Mouse (Mus musculus) layer of hippocampus, postnatal 14 days (tissue): ENCODE data around the gene Knop1. TPM values are rescaled to one million over a fixed set of nuclear protein-coding genes. Genes with fewer than 3 reads are reported as not detected.
A peak's percentile ranks its signal among the peaks of the same experiment; 100 is the strongest.

Experiments
- DNase-seq, 2 experiments: peaks; one replicate each; pipeline ENCODE4 v3.0.0; 2021 to 2022; ENCODE audit warnings: low spot score in 2 of 2, mixed read lengths in 1 of 2
- total RNA-seq, 2 experiments: library from RNA; stranded (reverse); gene quantifications; 2 replicates each; pipeline ENCODE4 v1.2.3; 2021

The Knop1 gene
- total RNA-seq, 2 experiments from 2014 or later = 33.2 to 38.0 TPM

DNA sequence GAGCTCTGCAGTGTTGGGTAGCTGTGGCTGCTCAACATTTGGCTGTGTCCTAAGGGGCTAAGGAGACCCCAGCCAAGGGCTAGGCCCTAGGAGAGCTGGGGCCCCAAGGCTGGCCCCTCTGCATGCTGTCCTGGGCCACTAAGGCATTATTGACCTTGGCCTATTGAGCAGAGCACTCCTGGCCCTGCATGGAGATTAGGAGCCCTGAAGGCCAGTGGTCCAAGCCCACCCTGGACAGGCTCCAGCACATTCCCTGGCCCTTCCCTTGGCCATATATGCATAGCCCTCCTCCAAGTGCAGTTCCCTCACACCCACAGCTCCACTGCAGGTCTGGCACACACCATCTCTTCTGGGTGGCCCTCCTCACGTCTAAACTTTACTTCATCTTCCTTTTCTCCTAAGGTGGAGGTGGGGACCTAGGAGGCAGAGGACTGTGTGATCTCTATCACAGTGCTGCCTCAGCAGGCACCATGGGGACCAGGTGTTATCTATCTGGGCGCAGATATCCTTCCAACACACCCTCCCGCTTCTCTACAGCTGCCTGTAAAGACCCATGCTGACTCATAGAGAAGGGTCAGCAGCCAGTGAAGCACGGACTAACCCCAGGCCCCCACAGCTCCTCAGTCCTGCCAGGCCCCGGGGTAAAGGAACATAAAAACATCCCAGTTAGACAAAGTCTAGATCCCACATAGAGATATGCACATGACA is 6.4 kb downstream of the Knop1 start:
- DNase-seq = no peak

DNA sequence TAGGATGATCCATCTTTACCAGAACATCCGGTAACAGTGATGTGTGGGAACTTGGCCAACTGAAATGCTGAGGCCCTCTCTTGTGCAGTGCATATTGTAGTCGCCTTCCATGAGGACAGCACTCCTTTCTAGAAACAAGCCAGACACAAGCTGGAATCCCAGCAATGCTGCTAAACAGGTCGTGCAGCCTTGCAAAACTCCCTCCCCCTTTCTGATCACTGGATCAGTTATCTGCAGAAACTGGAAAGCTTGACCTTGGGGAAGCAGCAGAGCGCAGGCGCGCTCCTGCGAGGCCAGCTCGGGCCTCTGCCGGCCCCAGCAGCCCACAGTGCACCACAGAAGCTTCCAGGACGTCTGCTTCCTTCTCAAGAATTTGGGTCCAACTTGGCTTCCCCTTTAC is 7.3 kb downstream of the Knop1 start:
- DNase-seq = no peak

DNA sequence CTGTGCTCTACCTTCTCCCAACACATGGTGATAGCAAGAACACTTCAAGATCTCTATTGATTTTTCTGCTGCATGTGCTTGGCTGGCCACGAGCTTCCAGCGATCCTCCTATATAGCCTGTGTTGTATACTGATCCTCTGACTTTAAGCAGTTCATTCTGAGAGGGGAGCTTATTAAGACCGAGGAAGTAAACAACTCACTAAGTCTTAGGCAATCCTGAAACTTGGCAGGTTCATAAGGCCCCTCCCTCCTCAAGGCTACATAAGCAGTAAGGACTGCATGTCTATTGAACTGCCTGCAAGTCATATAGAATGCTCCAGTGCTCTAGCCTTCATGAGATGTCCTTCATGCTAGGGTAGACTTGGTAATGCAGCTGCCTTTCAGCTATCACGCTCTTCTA is 9.7 kb downstream of the Knop1 start:
- DNase-seq = no peak

DNA sequence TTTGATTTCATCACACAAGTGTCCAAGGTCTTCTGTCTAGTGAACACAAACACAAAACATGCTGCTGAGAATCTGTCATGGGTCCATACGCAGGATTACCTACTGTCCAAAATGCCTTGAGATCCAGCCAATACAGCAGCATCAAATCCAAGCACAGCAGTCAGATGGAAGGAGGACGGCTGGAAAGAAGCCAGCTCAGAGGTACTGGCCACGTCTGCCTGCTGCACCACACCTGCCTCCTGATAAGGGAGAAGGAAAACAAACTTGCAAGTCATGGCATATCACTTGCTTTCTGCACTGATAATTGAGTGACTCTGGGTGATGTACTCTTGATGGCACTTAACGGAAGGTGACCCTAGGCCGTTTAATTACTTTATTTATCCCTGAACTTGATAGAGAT is 10.9 kb downstream of the Knop1 start:
- no peak for DNase-seq

DNA sequence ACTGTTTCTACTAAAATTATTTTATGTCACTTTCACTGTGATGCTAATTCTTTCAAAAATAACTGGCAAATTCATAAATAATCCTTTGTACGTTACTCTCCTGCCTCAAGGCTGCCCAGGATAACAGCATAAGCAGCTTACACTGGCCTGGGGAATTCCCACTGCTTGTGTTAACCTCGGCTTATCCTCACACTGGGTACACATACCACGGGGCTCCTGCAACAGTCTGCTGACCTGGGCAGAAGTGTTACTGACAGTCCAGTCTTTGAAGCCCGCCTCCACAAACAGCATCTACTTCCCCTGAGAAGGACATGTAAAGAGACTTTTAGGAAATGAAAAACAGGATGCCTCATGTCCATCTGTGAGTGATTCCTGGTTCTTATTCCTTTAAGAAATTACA is 13.1 kb downstream of the Knop1 start:
- no peak for DNase-seq

DNA sequence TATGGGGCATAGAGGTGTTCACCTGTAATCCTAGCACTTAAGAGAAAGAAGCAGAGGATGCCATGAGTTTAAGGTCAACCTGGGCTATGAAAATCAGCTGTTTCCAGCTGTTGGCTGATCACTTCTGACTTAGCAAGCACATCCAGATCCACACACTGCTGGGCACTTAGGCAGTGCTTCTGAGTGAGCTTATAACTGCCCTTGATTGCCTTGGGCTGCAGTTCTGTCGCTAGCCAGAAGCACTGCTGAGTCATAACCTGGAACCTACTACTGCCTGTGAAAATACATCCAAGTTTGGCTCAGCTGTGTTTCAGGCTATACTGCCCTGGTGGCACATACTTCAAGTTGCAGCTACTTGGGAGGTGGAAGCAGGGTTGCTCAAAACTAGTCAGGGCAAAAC is 14.3 kb downstream of the Knop1 start:
- no peak for DNase-seq

DNA sequence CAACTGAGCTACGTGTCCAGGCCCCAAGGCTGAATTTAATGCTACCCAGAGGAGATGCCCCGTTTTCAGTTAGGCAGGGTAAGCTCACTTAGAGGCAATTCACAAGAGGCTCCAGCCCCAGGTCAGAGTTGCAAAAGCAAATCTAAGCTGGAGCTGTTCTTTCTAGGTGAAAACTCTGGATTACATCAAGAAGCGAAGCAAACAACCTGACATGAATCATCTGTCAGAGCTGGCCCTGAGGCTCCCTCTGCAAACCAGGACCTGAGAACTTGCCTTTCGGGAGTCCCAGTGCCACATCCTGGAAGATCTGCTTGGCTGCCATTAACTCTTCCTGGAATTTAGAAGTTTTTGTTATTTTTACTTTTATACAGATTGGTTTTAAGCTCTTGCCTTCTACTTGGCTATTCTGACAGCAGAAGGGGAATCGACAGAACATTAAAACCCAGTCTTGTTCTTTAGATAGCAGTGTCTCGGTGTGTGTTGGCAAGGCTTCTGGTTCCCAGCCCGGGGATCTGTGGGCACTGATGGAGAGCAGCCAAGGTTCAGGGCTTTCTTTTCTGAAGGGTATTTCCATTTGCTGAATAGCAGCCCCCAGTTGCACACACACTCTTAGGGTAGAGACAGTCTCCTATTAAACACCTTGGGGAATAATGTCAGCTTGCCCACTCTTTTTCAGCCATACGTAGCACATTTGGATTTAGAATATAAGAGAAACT is 14.9 kb downstream of the Knop1 start:
- DNase-seq = peak in 1 of 2 experiments; percentile 61

DNA sequence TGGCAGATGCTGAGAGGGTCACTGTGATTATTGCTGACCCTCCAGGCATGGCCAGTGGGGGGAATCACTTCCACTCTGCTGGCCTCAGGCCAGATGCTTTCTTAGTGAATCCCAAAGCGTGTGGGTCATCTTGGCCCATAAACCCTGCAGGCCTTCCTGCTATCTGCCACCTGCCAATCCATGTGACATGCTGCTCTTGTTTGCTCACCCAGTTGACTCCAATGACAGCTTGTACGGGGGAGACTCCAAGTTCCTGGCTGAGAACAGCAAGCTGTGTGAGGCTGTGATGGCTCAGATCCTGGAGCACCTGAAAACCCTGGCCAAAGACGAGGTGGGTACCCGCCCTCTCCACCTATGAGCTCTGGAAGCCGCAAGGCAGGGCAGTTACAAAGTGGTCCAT is 18.2 kb downstream of the Knop1 start:
- DNase-seq = no peak

DNA sequence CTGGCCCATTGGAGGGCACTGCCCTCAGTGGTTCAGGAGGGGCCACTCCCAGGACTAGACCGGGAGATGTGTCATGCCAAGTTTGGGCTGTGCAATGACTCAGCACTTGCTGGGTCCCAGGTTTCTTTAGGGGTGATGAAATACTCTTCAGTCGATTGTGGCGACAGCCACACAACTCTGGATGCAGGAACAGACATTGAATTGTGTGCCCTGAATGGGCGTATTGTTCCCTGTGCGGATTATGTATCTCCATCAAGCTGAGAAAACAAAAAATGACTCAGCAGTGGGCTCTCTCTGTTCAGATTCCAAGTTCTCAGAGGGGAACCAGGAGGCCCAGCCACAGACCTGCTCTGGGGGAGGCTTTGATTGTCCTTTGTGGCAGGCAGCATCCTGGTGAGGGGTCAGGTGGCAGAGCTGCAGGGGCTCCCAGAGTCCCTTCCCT is 28.1 kb downstream of the Knop1 start:
- no peak for DNase-seq

DNA sequence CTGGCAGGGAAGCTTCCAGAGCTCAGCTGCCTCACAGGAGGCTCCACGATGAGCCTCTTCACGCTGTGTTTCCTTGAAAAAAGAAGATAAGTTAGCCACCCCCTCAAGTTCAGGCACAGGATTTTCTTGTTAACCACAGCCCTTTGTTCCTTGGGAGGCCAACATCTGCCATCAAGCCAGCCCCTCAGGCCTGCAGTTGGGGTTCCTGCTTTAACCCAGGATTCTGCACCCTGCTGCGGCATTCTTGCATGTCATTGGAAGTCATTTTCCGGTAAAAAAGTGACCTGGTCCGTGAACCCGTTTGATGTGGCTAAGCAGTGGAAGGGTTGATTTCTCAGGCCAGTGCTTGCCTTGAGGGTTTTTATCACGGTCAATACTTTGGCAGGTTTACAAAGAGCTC is 31.6 kb downstream of the Knop1 start:
- no peak for DNase-seq

DNA sequence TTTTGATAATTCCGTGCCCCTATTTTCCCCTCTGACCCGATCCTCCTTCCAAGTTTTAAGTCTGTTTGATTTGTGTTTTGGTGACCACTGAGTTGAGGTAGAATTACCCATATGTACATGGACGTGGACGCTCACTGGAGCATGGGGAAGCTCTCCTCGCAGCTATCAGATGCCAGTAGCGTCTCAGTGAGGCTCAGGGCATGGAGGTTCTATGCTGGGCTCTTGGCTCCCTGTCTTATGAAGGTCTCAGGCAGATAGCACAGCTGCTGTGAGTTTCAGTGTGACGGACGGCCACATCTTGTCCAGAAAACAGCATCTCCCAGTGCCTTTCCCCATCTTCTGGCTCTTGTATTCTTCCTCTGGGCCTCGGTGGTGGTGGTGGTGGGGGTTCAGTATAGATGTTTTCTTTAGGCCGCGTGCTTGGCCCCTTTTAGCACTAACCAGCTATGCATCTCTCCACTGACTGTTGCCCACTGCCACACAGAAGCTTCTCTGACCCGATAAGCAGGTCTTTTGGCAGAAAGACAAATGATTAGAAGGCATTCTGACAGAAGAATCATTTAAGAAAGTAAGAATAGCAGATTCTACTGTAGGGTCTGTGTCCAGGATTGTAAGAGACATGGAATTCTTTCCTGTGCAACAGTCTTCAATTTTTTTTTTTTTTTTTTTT is 34.0 kb downstream of the Knop1 start:
- DNase-seq = no peak

DNA sequence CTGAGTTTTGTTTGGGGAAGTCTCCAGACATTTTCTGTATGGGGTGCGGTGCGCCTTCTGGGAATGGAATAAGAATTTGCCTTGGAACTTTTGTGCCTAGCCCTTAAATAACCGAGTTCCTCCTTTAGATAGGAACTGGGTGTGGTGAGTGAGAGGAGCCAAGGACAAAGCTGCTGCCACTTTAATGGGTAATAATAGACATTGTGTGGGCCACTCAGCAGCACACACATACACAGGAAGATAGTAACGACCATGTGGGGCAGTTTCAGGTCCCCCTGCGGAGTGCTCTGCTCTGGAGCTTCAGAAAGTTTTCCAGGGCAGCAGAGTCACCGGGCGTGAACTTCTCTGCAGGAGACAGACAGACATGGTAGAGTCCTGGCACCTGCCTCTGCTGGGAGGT is 34.7 kb downstream of the Knop1 start:
- no peak for DNase-seq

DNA sequence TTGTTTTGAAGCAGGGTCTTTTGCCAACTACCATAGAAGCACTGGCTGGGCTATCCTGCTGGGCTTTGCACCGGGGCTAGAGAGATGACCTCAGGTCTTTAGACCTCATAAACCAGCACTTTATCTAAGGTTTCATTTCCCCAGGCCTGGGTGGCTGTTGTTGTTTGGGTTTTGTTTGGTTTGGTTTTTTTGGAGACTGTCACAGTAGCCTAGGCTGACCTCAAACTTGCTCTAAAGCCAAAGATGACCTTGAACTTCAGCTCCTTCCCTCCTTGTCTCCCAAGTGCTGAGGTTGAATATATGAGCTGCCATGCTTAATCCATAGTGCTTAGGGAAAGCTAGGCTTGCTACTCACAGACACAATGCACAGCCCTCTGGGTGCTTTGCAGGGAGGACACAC is 36.4 kb downstream of the Knop1 start:
- no peak for DNase-seq

DNA sequence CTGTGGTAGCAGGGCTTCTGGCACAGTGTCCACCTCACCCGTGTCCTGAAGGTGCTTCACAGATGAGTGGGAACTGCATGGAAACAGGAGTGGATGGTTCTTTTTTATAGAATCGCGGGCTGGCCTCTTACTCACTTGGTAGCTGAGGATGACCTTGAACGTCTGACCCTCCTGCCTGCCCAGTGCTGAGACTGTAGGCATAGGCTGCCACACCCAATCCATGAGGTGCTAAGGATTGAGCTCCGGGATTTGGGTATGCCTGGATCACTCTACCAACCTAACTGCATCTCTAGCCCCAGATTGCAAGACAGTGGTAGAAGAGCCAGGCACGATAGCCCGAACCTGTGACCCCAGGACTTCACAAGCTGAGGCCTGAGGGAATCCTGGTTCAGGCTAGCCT is 38.3 kb downstream of the Knop1 start:
- DNase-seq = no peak

DNA sequence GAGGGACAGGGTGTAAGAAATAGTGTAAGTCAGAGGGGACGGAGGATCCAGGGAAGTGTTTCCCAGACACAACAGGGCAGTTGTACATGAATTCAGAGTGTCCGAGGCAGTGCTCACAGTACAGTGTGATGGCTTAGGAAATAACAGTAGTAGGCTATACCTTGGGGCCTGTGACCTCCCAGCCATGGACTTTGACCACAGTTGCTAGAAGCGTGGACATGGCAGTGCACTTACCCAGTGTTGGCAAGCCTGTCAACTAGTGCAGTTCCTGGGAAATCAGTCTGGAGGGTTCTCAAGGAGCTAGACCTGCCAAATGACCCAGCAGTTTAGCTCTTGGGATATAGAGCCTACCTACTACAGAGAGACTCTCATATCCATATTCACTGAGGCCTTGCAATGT is 39.8 kb downstream of the Knop1 start:
- no peak for DNase-seq

DNA sequence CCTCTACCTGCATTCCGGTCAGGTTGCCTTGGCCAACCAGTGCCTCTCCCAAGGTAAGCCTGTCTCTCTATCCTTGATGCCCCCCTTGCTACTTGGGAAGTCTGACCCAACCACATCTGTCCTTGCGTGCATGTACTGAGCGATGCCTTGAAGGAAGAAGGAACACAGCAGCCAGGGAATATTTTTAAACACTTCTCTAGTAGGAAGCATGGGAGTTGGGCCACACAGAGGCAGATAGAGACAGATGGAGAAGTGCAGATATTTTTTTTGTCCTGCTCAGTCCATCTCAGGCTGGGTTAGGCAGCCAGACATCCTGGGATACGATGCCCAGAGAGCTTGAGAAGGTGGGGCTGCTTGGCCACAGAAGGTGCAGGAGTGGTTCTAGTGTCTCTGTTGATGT is 42.5 kb downstream of the Knop1 start:
- no peak for DNase-seq

DNA sequence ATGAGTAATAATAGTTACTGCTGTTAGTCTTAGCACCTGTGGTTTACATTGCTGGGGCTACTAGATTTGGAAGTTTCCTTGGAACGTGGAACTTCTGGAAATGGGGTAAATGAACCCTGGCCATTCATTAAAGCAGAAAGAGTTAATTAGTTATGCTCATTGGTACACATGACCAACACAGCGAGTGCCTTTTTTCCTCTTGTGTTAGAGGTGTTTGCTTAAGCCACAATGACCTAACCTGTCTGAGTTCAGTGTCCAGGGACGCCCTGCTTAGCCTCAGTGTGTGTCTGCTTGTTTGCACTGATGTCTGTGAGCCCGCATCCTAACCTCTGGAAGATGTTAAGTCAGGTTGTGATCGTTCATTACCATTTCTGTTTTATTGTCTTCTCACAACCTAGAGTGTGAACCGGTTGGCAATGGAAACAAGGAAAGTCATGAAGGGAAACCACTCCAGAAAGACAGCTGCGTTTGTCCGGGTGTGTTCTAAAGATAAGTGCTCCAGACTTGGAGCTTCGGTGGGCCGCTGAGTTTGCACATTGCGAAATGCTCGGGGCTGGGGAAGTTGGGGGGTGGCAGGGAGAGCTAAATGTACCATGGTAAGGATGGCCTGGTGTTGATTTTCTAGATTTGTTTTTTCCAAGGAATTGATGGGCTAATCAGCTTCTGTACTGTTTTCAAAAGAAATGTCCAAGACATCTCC is 44.5 kb downstream of the Knop1 start:
- DNase-seq = no peak

DNA sequence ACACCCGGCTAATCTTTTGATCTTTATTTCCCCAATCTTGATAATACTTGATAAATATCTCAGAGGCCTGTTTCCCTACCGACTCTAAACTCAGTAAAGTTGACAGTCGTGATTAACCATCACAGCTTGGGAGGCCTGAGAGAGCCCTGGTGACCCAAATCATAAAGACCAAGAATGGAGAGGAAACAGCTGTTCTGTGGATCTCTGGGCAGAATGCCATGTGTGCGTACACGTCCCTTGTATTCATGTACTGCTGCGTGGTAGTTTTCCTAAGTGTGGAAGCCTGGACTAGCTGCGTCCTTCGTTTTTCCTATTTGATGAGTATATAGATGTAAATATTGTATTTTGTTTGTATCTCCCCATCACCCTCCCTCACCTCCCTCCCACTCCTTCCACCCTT is 48.2 kb downstream of the Knop1 start:
- DNase-seq = no peak

DNA sequence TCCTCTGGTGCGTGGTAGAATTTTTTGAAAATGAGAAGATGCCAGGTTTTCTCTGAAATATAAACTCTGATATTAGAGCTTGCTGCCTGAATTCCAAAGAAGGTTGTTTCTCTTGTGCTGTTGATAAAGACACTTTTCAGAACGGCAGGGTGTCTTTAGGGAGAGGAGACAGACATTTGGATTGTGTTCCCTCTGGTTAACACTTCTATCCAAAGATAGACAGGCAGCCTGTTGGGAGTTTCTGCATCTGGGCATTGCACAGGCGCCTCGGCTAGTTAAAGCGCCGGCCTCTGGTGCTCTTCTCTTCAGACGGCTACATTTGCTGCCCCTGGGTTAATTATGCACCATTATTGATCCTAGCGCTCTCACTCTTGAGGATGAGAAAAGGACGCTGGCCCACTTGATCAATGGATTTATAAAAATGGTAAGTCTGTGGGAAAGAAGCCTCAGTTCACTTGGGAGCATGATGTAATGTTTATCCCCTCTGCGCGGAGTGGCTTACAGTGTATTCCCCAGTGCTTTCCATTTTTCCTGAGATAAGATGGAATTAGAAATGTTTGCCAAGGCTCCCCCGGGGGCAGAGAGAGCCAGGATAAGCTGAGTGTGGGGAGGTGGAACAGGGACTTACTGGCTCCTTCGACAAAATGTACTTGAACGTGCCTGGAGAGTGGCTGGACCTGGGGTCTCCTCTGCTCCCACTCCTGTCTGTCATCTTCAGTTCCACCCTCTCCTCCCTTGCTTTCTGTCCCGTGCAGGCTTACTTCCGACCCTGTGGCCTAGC is 49.2 kb downstream of the Knop1 start:
- no peak for DNase-seq

DNA sequence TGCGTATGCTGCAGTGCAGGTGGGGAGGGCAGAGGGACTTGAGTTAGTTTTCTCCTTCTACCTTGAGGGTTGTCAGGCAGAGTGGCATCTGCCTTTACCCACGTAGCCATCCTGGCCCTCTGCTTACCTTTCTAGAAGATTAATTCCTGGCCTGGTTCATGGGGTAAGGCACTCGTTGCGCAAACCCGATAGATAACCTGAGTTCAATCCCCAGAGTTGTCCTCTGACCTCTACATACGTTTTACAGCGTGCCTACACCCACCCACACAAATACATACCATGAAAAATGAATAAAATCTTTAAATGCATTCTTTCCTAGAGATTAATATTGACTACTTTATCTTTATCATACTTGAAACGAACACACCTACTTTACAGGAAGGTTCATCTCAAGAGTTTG is 52.6 kb downstream of the Knop1 start:
- no peak for DNase-seq

DNA sequence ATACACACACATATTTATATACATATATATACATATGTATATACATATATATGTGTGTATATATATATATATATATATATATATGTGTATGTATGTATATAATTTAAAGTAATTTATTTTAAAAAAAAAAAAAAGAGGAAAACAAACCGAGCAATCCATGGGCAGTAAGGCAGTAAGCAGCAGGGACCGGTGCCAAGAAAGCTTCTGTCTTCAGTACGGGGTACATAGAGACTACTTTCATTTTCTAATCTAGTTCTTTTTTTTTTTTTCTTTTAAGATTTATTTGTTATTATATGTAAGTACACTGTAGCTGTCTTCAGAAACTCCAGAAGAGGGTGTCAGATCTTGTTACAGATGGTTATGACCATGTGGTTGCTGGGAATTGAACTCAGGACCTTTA is 54.3 kb downstream of the Knop1 start:
- DNase-seq = no peak
